Mouse (Mus musculus) spleen, postnatal 4 days (tissue): ENCODE data around the gene Olfr1129.
"Not testable (repeated sequence)": the region's sequence is repeated elsewhere in the genome, so short reads cannot be mapped to it uniquely, and the experiment has no call there.

Experiments used
- DNase-seq, 2 experiments: peaks; one replicate each; pipeline ENCODE4 v3.0.0; 2022; ENCODE audit warnings: low spot score in 2 of 2

Gene Olfr1129

GRCm38 (mm10) chr2:87573602-87574001 is at the start of gene Olfr1129:
Gene Olfr1129, plus strand, starts transcription at chr2:87573902.
- not testable (repeated sequence) for DNase-seq

DNA sequence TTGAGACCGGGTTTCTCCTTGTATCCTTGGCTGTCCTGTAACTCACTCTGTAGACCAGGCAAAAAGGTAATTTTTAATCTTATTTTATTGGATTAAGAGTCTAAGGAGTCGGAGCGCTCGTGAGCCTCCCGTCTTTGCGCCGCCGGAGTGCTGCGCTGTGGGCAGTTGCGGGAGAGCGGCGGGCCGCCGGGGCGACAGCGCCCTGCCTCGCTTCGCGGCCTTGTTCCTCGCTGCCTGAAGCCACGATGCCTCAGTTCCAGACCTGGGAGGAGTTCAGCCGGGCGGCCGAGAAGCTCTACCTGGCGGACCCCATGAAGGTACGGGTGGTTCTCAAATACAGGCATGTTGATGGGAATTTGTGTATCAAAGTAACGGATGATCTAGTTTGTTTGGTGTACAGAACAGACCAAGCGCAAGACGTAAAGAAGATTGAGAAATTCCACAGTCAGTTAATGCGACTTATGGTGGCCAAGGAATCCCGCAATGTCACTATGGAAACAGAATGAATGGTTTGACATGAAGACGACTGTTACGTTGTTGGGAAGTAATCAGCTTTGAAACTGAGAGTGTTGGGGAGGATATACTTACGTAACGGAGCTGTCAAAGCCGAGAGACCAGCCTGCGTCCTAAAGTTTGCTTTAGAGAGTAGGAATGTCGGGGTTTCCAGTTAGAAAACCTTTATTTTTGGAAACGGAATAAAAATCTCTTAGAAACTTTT is 47.6 kb upstream of the Olfr1129 start:
- not testable (repeated sequence) for DNase-seq

- no peak for DNase-seq
Measured at GRCm38 (mm10) chr2:87531496-87531895, 42.2 kb upstream of the Olfr1129 start, which contains the start of gene Olfr153. Gene Olfr153, plus strand, starts transcription at chr2:87531796.

DNA sequence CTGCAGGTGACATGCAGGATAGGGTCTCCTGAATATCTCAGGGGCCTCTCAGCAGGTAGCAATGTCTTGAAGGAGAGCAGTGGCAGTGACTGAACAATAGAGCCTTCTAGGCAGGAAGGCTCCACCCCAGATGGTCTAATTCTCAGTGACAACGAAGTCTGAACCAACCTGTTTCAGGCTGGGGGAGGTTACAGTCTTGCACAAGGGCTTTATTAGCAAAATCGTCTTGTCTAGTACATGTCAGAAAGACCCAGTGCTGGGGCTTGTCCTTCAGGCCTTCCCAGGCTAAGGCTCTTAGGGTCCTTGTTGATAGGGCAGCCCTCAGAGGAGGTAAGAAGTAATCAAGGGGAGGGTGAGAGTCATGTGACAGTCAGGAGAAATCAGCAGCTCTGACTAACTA is 38.9 kb upstream of the Olfr1129 start:
- DNase-seq, result no peak

GRCm38 (mm10) chr2:87545442-87545841 is 28.3 kb upstream of the Olfr1129 start, which contains the start of gene Olfr1128:
Gene Olfr1128, minus strand, starts transcription at chr2:87545542.
- no peak for DNase-seq

DNA sequence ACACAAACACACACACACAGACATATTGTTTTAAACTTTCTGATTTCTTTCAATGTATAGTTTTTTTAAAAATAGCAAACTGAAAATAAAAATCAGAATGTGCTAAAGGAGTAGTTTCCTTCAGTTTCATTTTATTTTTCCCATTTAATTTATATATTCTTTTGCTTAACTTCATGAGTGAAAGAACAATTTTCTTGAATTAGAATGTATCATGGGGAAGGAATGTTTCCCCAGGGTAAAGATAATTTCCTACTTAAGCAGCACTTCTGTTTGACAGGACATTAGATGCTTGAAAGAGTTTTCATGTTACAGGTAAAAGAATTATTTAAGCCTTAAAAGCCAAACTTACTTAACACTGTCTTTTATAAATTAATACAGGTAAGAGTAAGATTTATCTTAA is 32.2 kb downstream of the Olfr1129 start, which contains the start of gene Olfr1130:
TSS of gene Olfr1130 (plus strand) at position 301 of the 400 bp plus-strand sequence.
- DNase-seq, result not testable (repeated sequence)

DNA sequence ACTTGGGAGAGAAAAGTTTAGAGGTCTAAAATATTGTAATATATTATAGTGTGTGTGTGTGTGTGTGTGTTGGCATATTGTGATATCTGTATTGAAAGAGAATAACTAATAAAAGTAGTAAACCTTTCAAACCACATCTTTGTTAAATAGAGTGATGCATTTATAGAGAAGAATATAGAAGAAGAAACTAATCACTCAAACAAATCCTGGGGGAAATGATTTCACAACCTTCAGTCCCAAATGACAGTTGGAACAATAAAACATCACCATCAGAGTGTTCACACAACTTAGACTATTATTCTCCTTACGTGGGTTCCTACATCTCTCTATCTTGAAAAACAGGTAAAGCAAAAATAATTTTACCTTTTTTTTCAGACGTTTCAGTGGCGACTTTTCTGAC is 53.1 kb downstream of the Olfr1129 start, which contains the start of gene Olfr1131:
TSS of gene Olfr1131 (plus strand) at position 301 of the 400 bp plus-strand sequence.
- no peak for DNase-seq
